ENCODE assay signal across 24 mouse cellular contexts in the genomic region with DNA sequence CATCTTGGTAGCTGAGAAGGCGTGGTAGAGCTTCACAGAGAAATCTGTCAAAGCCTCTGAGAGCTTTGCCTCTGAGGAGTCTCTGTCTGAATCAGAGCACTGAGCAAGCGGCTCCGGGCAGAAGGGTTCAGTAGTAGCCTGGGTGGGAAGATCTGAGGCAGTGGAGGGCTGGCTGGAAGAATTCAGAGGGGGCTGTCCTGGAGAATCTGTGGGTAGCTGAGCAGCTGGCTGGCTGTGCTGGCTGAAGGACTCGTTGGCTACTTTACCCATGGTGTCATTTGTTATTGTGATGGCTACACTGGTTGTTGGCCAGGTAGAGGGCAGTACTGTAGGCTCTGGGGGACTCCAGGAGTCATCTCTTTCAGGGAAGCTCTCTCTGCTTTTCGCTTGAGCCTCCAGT. TPM values are rescaled to one million over a fixed set of nuclear protein-coding genes. Genes with fewer than 3 reads are reported as not detected.
DNase-seq lines count a peak whose midpoint lies in the region; ATAC-seq and TF ChIP-seq lines count a peak whose summit lies in the region.
"Had no signal": no experiment of that assay in that cellular context is flagged by ENCODE, and none has a peak within 500 bp of the region (broad histone marks: within the 10 kb centered on the region; RNA-seq: fewer than 3 reads in every experiment).

No protein-coding gene starts in this region.

- TF ChIP-seq POLR2A in lung, adult 2 months (IDR thresholded peaks at IDR 0.05; ENCODE audit: borderline replicate concordance, extremely low read depth, low read depth, low read length) = no peak

- ATAC-seq in heart, embryonic 13.5 days (ENCODE audit: extremely low read depth, insufficient number of reproducible peaks, low FRiP score, low TSS enrichment) = no peak
- no peak for ATAC-seq in hindbrain, embryonic 12.5 days (ENCODE audit: low FRiP score)
- ATAC-seq: CD4-positive, CD25-positive, alpha-beta regulatory T cell, adult 4 months; midbrain, embryonic 16.5 days had no signal

- H3K4me2 ChIP-seq in heart, embryonic 13.5 days = peak overlapping the region; percentile 70; the same call in 1 of the 2 replicates
- no peak overlapping the region for H3K4me2 ChIP-seq in hindbrain, embryonic 12.5 days (replicated peaks)
- H3K4me2 ChIP-seq: embryonic facial prominence, embryonic 15.5 days; liver, embryonic 15.5 days had no signal

- DNase-seq in cerebellum, postnatal 10 days = peak; percentile 38 to 41
- no peak for DNase-seq in cerebellum, postnatal 36 days
- DNase-seq in heart, adult 8-10 months (ENCODE audit: low spot score) = no peak
- DNase-seq in lung, adult 2 months = no peak
- DNase-seq in lung, postnatal 36 days = no peak
- no peak for DNase-seq in embryonic facial prominence, embryonic 10.5 days (ENCODE audit: low spot score)
- DNase-seq: adrenal gland, adult 8-10 months; embryo, embryonic 11 days; gastrocnemius, postnatal 10 days; heart, postnatal 4 days; kidney, adult 11 months; kidney, postnatal 14 days; layer of hippocampus, adult 9-11 months; right cerebral cortex, postnatal 14 days; thymus, adult 18-20 months; thymus, postnatal 4 days had no signal

- peaks cover 10% of the 10 kb centered on the region for H3K4me1 ChIP-seq in heart, embryonic 13.5 days
- H3K4me1 ChIP-seq in lung, adult 2 months (ENCODE audit: control insufficient read depth, insufficient read depth, low read length) = no peaks in the 10 kb centered on the region
- H3K4me1 ChIP-seq in embryonic facial prominence, embryonic 10.5 days = peaks cover 28% of the 10 kb centered on the region
- peaks cover 14% of the 10 kb centered on the region for H3K4me1 ChIP-seq in hindbrain, embryonic 12.5 days
- H3K4me1 ChIP-seq: liver, embryonic 15.5 days had no signal

- peaks cover 5% of the 10 kb centered on the region for H3K36me3 ChIP-seq in heart, embryonic 13.5 days
- H3K36me3 ChIP-seq in embryonic facial prominence, embryonic 10.5 days (replicated peaks) = no peaks in the 10 kb centered on the region
- 0 out of 2 replicates have a peak, but pooled peaks cover 5% of the 10 kb centered on the region for H3K36me3 ChIP-seq in hindbrain, embryonic 12.5 days

- TF ChIP-seq CTCF in lung, adult 2 months (IDR thresholded peaks at IDR 0.05; ENCODE audit: insufficient read depth, low read length) = no peak

- H3K9me3 ChIP-seq in heart, embryonic 13.5 days = no peaks in the 10 kb centered on the region
- H3K9me3 ChIP-seq in embryonic facial prominence, embryonic 10.5 days = no peaks in the 10 kb centered on the region
- H3K9me3 ChIP-seq in hindbrain, embryonic 12.5 days (replicated peaks) = no peaks in the 10 kb centered on the region
- H3K9me3 ChIP-seq: embryonic facial prominence, embryonic 15.5 days; liver, embryonic 15.5 days; megakaryocyte, embryonic 14.5 days had no signal

- no peak overlapping the region for H3K9ac ChIP-seq in heart, embryonic 13.5 days
- no peak overlapping the region for H3K9ac ChIP-seq in hindbrain, embryonic 12.5 days
- H3K9ac ChIP-seq: embryonic facial prominence, embryonic 15.5 days; liver, embryonic 15.5 days had no signal

- WGBS in heart, embryonic 13.5 days = 76% methylated on average over 5 of the region's 5 CpGs
- 66% methylated on average over 5 of the region's 5 CpGs for WGBS in lung, adult 2 months
- WGBS in embryonic facial prominence, embryonic 10.5 days = 85% methylated on average over 5 of the region's 5 CpGs
- 82% methylated on average over 5 of the region's 5 CpGs for WGBS in hindbrain, embryonic 12.5 days

- H3K27me3 ChIP-seq in heart, embryonic 13.5 days (replicated peaks) = peaks cover 10% of the 10 kb centered on the region; the same call in 1 of the 2 replicates
- H3K27me3 ChIP-seq in embryonic facial prominence, embryonic 10.5 days (replicated peaks; ENCODE audit: low read depth, poor library complexity, severe bottlenecking) = no peaks in the 10 kb centered on the region
- H3K27me3 ChIP-seq in hindbrain, embryonic 12.5 days = no peaks in the 10 kb centered on the region
- H3K27me3 ChIP-seq: embryonic facial prominence, embryonic 15.5 days had no signal

- no peak overlapping the region for H3K27ac ChIP-seq in heart, embryonic 13.5 days (replicated peaks)
- 0 out of 2 replicates have a peak overlapping the region, but pooled peaks have one; percentile 10 for H3K27ac ChIP-seq in embryonic facial prominence, embryonic 10.5 days (replicated peaks)
- H3K27ac ChIP-seq in hindbrain, embryonic 12.5 days = no peak overlapping the region
- H3K27ac ChIP-seq: embryonic facial prominence, embryonic 15.5 days; liver, embryonic 15.5 days had no signal

- no peak overlapping the region for H3K4me3 ChIP-seq in heart, embryonic 13.5 days
- H3K4me3 ChIP-seq in lung, adult 2 months (replicated peaks; ENCODE audit: extremely low read depth, low read depth, low read length) = peak overlapping the region; percentile 44
- 0 out of 2 replicates have a peak overlapping the region, but pooled peaks have one; percentile 8 for H3K4me3 ChIP-seq in embryonic facial prominence, embryonic 10.5 days
- H3K4me3 ChIP-seq in hindbrain, embryonic 12.5 days = no peak overlapping the region
- H3K4me3 ChIP-seq: liver, embryonic 15.5 days; megakaryocyte, embryonic 14.5 days had no signal

RNA-seq across cellular contexts. Expression of gene Serping1, which starts 2.0 kb away (rescaled TPM):
- polyA plus RNA-seq in heart, embryonic 13.5 days (2015; fragmentation: Nextera tagmentation; extraction: Ambion mirVana) = 38.8 and 40.2 TPM in 2 replicates
- total RNA-seq in heart, adult 8-10 months (2022) = 10 to 100 TPM; 58.4 to 76.5 (median 69.2) TPM
- polyA plus RNA-seq in lung, adult 2 months (2012; rRNA removed) = 822 and 853 TPM in 2 replicates
- 16.6 and 18.7 TPM in 2 replicates for polyA plus RNA-seq in embryonic facial prominence, embryonic 10.5 days (2016; fragmentation: Nextera tagmentation; extraction: Ambion mirVana)
- 35.4 and 43.2 TPM in 2 replicates for polyA plus RNA-seq in hindbrain, embryonic 12.5 days (2016; fragmentation: Nextera tagmentation; extraction: Ambion mirVana)
- total RNA-seq: neutrophil, adult 5-6 weeks had no signal
- polyA plus RNA-seq: CD4-positive, CD25-positive, alpha-beta regulatory T cell, adult 4 months had no signal

RNA-seq across cellular contexts. Expression of gene Ube2l6, which starts 25.4 kb away (rescaled TPM):
- 92.5 and 114 TPM in 2 replicates for polyA plus RNA-seq in heart, embryonic 13.5 days (2015; fragmentation: Nextera tagmentation; extraction: Ambion mirVana)
- 10 to 100 TPM; 11.8 to 37.6 (median 13.6) TPM for total RNA-seq in heart, adult 8-10 months (2022)
- polyA plus RNA-seq in lung, adult 2 months (2012; rRNA removed) = 45.0 and 47.0 TPM in 2 replicates
- 22.7 and 25.8 TPM in 2 replicates for polyA plus RNA-seq in embryonic facial prominence, embryonic 10.5 days (2016; fragmentation: Nextera tagmentation; extraction: Ambion mirVana)
- polyA plus RNA-seq in hindbrain, embryonic 12.5 days (2016; fragmentation: Nextera tagmentation; extraction: Ambion mirVana) = 32.9 and 34.0 TPM in 2 replicates

RNA-seq across cellular contexts. Expression of gene Gm19426, which starts 29.7 kb away (rescaled TPM):
- polyA plus RNA-seq in heart, embryonic 13.5 days (2015; fragmentation: Nextera tagmentation; extraction: Ambion mirVana) = 5.7 and 6.5 TPM in 2 replicates
- 1 to 10 TPM; 1.2 to 1.8 (median 1.4) TPM for total RNA-seq in heart, adult 8-10 months (2022)
- 1.8 and 4.1 TPM in 2 replicates for polyA plus RNA-seq in lung, adult 2 months (2012; rRNA removed)
- polyA plus RNA-seq in embryonic facial prominence, embryonic 10.5 days (2016; fragmentation: Nextera tagmentation; extraction: Ambion mirVana) = 8.0 and 9.5 TPM in 2 replicates
- polyA plus RNA-seq in hindbrain, embryonic 12.5 days (2016; fragmentation: Nextera tagmentation; extraction: Ambion mirVana) = 9.7 and 10.9 TPM in 2 replicates
- total RNA-seq: neutrophil, adult 5-6 weeks had no signal
- polyA plus RNA-seq: CD4-positive, CD25-positive, alpha-beta regulatory T cell, adult 4 months had no signal

RNA-seq across cellular contexts. Expression of gene Ypel4, which starts 39.3 kb away (rescaled TPM):
- 7.3 and 8.4 TPM in 2 replicates for polyA plus RNA-seq in heart, embryonic 13.5 days (2015; fragmentation: Nextera tagmentation; extraction: Ambion mirVana)
- total RNA-seq in heart, adult 8-10 months (2022) = under 1 TPM; 0.46 to 0.84 (median 0.50) TPM
- polyA plus RNA-seq in lung, adult 2 months (2012; rRNA removed) = 1.6 and 2.0 TPM in 2 replicates
- polyA plus RNA-seq in embryonic facial prominence, embryonic 10.5 days (2016; fragmentation: Nextera tagmentation; extraction: Ambion mirVana) = 8.1 and 8.9 TPM in 2 replicates
- 21.0 and 22.4 TPM in 2 replicates for polyA plus RNA-seq in hindbrain, embryonic 12.5 days (2016; fragmentation: Nextera tagmentation; extraction: Ambion mirVana)

RNA-seq across cellular contexts. Expression of gene Clp1, which starts 46.0 kb away (rescaled TPM):
- 16.4 and 18.5 TPM in 2 replicates for polyA plus RNA-seq in heart, embryonic 13.5 days (2015; fragmentation: Nextera tagmentation; extraction: Ambion mirVana)
- total RNA-seq in heart, adult 8-10 months (2022) = 1 to 10 TPM; 4.0 to 6.5 (median 4.6) TPM
- 6.0 and 10.3 TPM in 2 replicates for polyA plus RNA-seq in lung, adult 2 months (2012; rRNA removed)
- 53.2 and 53.8 TPM in 2 replicates for polyA plus RNA-seq in embryonic facial prominence, embryonic 10.5 days (2016; fragmentation: Nextera tagmentation; extraction: Ambion mirVana)
- 35.0 and 37.0 TPM in 2 replicates for polyA plus RNA-seq in hindbrain, embryonic 12.5 days (2016; fragmentation: Nextera tagmentation; extraction: Ambion mirVana)

Comparison
In these comparisons a context has a peak if more than half of its experiments do, and no peak if none do; other contexts are left out.
1. DNase-seq: peak in cerebellum, postnatal 10 days (2 of 2); none in cerebellum, postnatal 36 days (0 of 2), heart, adult 8-10 months (single experiment), lung, adult 2 months (single experiment), lung, postnatal 36 days (single experiment) and embryonic facial prominence, embryonic 10.5 days (single experiment).
2. H3K4me3 ChIP-seq: peak in lung, adult 2 months (single experiment) and embryonic facial prominence, embryonic 10.5 days (single experiment); none in heart, embryonic 13.5 days (single experiment) and hindbrain, embryonic 12.5 days (single experiment).
3. RNA of gene Serping1, which starts 2.0 kb away (polyA plus RNA-seq): 822 to 853 TPM in lung, adult 2 months; 38.8 to 40.2 TPM in heart, embryonic 13.5 days, 35.4 to 43.2 TPM in hindbrain, embryonic 12.5 days and 16.6 to 18.7 TPM in embryonic facial prominence, embryonic 10.5 days; every median in the first group is over 10 times any median in the second.